16 mouse cellular contexts compared by ENCODE assay signal in the genomic region with DNA sequence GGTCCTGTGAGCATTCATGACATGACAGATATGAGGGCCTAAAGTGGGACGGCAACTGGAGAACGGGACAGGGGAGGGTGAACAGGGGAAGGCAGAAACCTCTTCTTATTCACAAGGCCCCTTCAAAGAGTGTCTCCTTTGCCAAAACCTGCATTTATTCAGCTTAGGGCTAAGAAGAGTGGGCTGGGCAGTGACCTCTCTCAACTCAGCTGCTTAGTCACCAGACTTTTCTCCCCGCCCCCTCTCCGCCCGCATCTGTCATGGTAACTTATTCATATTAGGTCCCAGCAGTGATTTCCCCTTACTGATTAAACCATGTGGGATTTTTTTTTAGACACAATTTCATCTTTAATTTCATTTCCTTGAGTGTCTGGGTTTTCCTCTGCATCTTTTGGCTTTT. TPM values are rescaled to one million over a fixed set of nuclear protein-coding genes. Genes with fewer than 3 reads are reported as not detected.
DNase-seq lines count a peak whose midpoint lies in the region; ATAC-seq and TF ChIP-seq lines count a peak whose summit lies in the region.
"Had no signal": no experiment of that assay in that cellular context is flagged by ENCODE, and none has a peak within 500 bp of the region (broad histone marks: within the 10 kb centered on the region; RNA-seq: fewer than 3 reads in every experiment).

No protein-coding gene starts in this region.

- H3K27ac ChIP-seq in heart, embryonic 12.5 days (ENCODE audit: poor library complexity, severe bottlenecking), result no peak overlapping the region
- peak overlapping the region; percentile 47; the same call in 1 of the 2 replicates for H3K27ac ChIP-seq in thymus, adult 2 months (ENCODE audit: control insufficient read depth, insufficient read depth, low read length)
- H3K27ac ChIP-seq in neural tube, embryonic 15.5 days (replicated peaks), result no peak overlapping the region
- H3K27ac ChIP-seq: forebrain, embryonic 15.5 days; left cerebral cortex, adult 2 months; liver, embryonic 13.5 days; midbrain, embryonic 12.5 days had no signal

- no peak for TF ChIP-seq CTCF in thymus, adult 2 months (IDR thresholded peaks at IDR 0.05; ENCODE audit: borderline replicate concordance, control insufficient read depth, extremely low read depth, insufficient read depth, low read length, poor library complexity)

- peaks cover 34% of the 10 kb centered on the region for H3K4me1 ChIP-seq in heart, embryonic 12.5 days (replicated peaks)
- peaks cover 18% of the 10 kb centered on the region for H3K4me1 ChIP-seq in thymus, adult 2 months (replicated peaks; ENCODE audit: control insufficient read depth, insufficient read depth, low read length)
- no peaks in the 10 kb centered on the region for H3K4me1 ChIP-seq in neural tube, embryonic 15.5 days
- H3K4me1 ChIP-seq: midbrain, embryonic 12.5 days had no signal

- DNase-seq in heart, adult 18-20 months, result peak; percentile 60 to 61
- DNase-seq in thymus, adult 2 months, result no peak
- no peak for DNase-seq in thymus, adult 18-20 months
- peak; percentile 86 for DNase-seq in induced T-regulatory cell, adult 2 months (ENCODE audit: low read depth)
- no peak for DNase-seq in layer of hippocampus, adult 9-11 months
- no peak for DNase-seq in embryo, embryonic 10 days (ENCODE audit: low spot score)
- DNase-seq: cerebellum, adult 8-10 months; liver, embryonic 13.5 days; thymus, postnatal 25 days had no signal

- H3K9ac ChIP-seq in heart, embryonic 12.5 days, result no peak overlapping the region
- H3K9ac ChIP-seq in neural tube, embryonic 15.5 days (replicated peaks), result no peak overlapping the region
- H3K9ac ChIP-seq: forebrain, embryonic 15.5 days; liver, embryonic 13.5 days; midbrain, embryonic 12.5 days had no signal

- ATAC-seq in heart, embryonic 12.5 days (ENCODE audit: insufficient number of reproducible peaks, low FRiP score), result no peak
- no peak for ATAC-seq in neural tube, embryonic 15.5 days (ENCODE audit: low FRiP score)
- ATAC-seq: forebrain, embryonic 15.5 days had no signal

- H3K27me3 ChIP-seq in heart, embryonic 12.5 days (replicated peaks), result no peaks in the 10 kb centered on the region
- no peaks in the 10 kb centered on the region for H3K27me3 ChIP-seq in thymus, adult 2 months (ENCODE audit: control insufficient read depth, insufficient read depth, low read length)
- no peaks in the 10 kb centered on the region for H3K27me3 ChIP-seq in neural tube, embryonic 15.5 days (replicated peaks)
- H3K27me3 ChIP-seq: forebrain, embryonic 15.5 days; liver, embryonic 13.5 days; midbrain, embryonic 12.5 days had no signal

- no peak overlapping the region for H3K4me3 ChIP-seq in heart, embryonic 12.5 days
- no peak overlapping the region for H3K4me3 ChIP-seq in thymus, adult 2 months (ENCODE audit: control insufficient read depth, insufficient read depth, low read length)
- no peak overlapping the region for H3K4me3 ChIP-seq in neural tube, embryonic 15.5 days (replicated peaks)
- H3K4me3 ChIP-seq: forebrain, embryonic 15.5 days; left cerebral cortex, adult 2 months; liver, embryonic 13.5 days; midbrain, embryonic 12.5 days had no signal

- TF ChIP-seq POLR2A in thymus, adult 2 months (IDR thresholded peaks at IDR 0.05; ENCODE audit: control insufficient read depth, extremely low read depth, insufficient read depth, low read length, poor library complexity), result no peak

- 83% methylated on average over 5 of the region's 5 CpGs for WGBS in heart, embryonic 12.5 days
- WGBS in thymus, adult 2 months, result 94% methylated on average over 5 of the region's 5 CpGs
- 89% methylated on average over 5 of the region's 5 CpGs for WGBS in neural tube, embryonic 15.5 days

- H3K4me2 ChIP-seq in heart, embryonic 12.5 days, result no peak overlapping the region
- H3K4me2 ChIP-seq in neural tube, embryonic 15.5 days, result no peak overlapping the region
- H3K4me2 ChIP-seq: forebrain, embryonic 15.5 days; liver, embryonic 13.5 days; midbrain, embryonic 12.5 days had no signal

- peaks cover 33% of the 10 kb centered on the region for H3K36me3 ChIP-seq in heart, embryonic 12.5 days
- H3K36me3 ChIP-seq in thymus, adult 2 months (ENCODE audit: control insufficient read depth, insufficient read depth, low read length), result peaks cover 47% of the 10 kb centered on the region
- H3K36me3 ChIP-seq in neural tube, embryonic 15.5 days, result no peaks in the 10 kb centered on the region
- H3K36me3 ChIP-seq: forebrain, embryonic 15.5 days had no signal

- H3K9me3 ChIP-seq in heart, embryonic 12.5 days (replicated peaks), result no peaks in the 10 kb centered on the region
- no peaks in the 10 kb centered on the region for H3K9me3 ChIP-seq in neural tube, embryonic 15.5 days (replicated peaks)
- H3K9me3 ChIP-seq: forebrain, embryonic 15.5 days; liver, embryonic 13.5 days; midbrain, embryonic 12.5 days had no signal

RNA-seq across cellular contexts. Expression of gene Cflar, which starts 14.5 kb away (rescaled TPM):
- total RNA-seq in heart, adult 18-20 months (2021), result 10 to 100 TPM; 65.2 to 75.0 TPM
- polyA plus RNA-seq in heart, embryonic 12.5 days (2016; fragmentation: Nextera tagmentation; extraction: Ambion mirVana), result 35.6 and 35.9 TPM in 2 replicates
- 78.4 and 83.9 TPM in 2 replicates for polyA plus RNA-seq in thymus, adult 2 months (2012; rRNA removed)
- polyA plus RNA-seq in neural tube, embryonic 15.5 days (2015; fragmentation: Nextera tagmentation; extraction: Ambion mirVana), result 15.3 and 20.0 TPM in 2 replicates

RNA-seq across cellular contexts. Expression of gene Als2cr12, which starts 30.0 kb away (rescaled TPM):
- not detected for total RNA-seq in heart, adult 18-20 months (2021)
- polyA plus RNA-seq in heart, embryonic 12.5 days (2016; fragmentation: Nextera tagmentation; extraction: Ambion mirVana), result not detected in 2 replicates
- 0.16 and 0.37 TPM in 2 replicates for polyA plus RNA-seq in thymus, adult 2 months (2012; rRNA removed)
- not detected in 2 replicates for polyA plus RNA-seq in neural tube, embryonic 15.5 days (2015; fragmentation: Nextera tagmentation; extraction: Ambion mirVana)
- total RNA-seq: left cerebral cortex, adult 2 months had no signal
- polyA plus RNA-seq: embryonic facial prominence, embryonic 11.5 days; forebrain, embryonic 15.5 days; heart, embryonic 14.5 days; liver, embryonic 13.5 days; midbrain, embryonic 12.5 days had no signal

Comparison
In these comparisons a context has a peak if more than half of its experiments do, and no peak if none do; other contexts are left out.
1. DNase-seq: peak in heart, adult 18-20 months (2 of 2) and induced T-regulatory cell, adult 2 months (single experiment); none in thymus, adult 2 months (single experiment), thymus, adult 18-20 months (0 of 2), layer of hippocampus, adult 9-11 months (single experiment) and embryo, embryonic 10 days (single experiment).